Mouse (Mus musculus) heart, embryonic 13.5 days (tissue): ENCODE measurements around the gene Lbh. TPM values are rescaled to one million over a fixed set of nuclear protein-coding genes. Genes with fewer than 3 reads are reported as not detected.

Experiments
- ATAC-seq: fragments of 200-750 bp; cut with Nextera tagmentation; 2 replicates; pipeline ENCODE4 v1.8.0; 2017; ENCODE audit warnings: moderate TSS enrichment; ENCODE audit not compliant: insufficient number of reproducible peaks, low FRiP score, low TSS enrichment; ENCODE audit errors: extremely low read depth
- H3K27ac ChIP-seq: fragments of 300-500 bp; sonication (generic); replicated peaks from 2 replicates; pipeline ENCODE4 v1.5.1; 2015; ENCODE audit warnings: moderate library complexity, mild to moderate bottlenecking, inconsistent platforms
- H3K27me3 ChIP-seq: fragments of 300-500 bp; sonication (generic); replicated peaks from 2 replicates; pipeline ENCODE4 v1.6.1; 2015; ENCODE audit warnings: mild to moderate bottlenecking, inconsistent platforms
- H3K36me3 ChIP-seq: fragments of 300-500 bp; sonication (generic); 2 replicates; pipeline ENCODE4 v1.6.1; 2015; ENCODE audit warnings: mild to moderate bottlenecking, inconsistent platforms
- H3K4me1 ChIP-seq: fragments of 300-500 bp; sonication (generic); 2 replicates; pipeline ENCODE4 v1.6.1; 2015; ENCODE audit warnings: inconsistent platforms
- H3K4me2 ChIP-seq: fragments of 300-500 bp; sonication (generic); 2 replicates; pipeline ENCODE4 v1.6.1; 2015; ENCODE audit warnings: inconsistent platforms, mild to moderate bottlenecking, moderate library complexity
- H3K4me3 ChIP-seq: fragments of 300-500 bp; sonication (generic); 2 replicates; pipeline ENCODE4 v1.5.1; 2015; ENCODE audit warnings: moderate library complexity, mild to moderate bottlenecking, inconsistent platforms
- H3K9ac ChIP-seq: fragments of 300-500 bp; sonication (generic); 2 replicates; pipeline ENCODE4 v1.6.1; 2015; ENCODE audit warnings: inconsistent platforms, mild to moderate bottlenecking, moderate library complexity
- H3K9me3 ChIP-seq: fragments of 300-500 bp; sonication (generic); 2 replicates; pipeline ENCODE4 v1.6.1; 2016; ENCODE audit warnings: inconsistent platforms
- WGBS: fragments of 180-500 bp; shearing (Covaris S2); methylation state at CpG from one replicate; pipeline ENCODE4 v1.1.7; 2015; ENCODE audit warnings: mixed read lengths; 5-methylcytosine and 5-hydroxymethylcytosine counted together
- polyA plus RNA-seq: library from polyadenylated mRNA; unstranded; fragments of >200 nt; fragmentation: Nextera tagmentation; extraction: Ambion mirVana; gene quantifications from 2 replicates; pipeline ENCODE4 v1.2.1, GENCODE M21; 2015

Lbh gene
- polyA plus RNA-seq, 1 experiment from 2014 or later, result 25.6 TPM

DNA sequence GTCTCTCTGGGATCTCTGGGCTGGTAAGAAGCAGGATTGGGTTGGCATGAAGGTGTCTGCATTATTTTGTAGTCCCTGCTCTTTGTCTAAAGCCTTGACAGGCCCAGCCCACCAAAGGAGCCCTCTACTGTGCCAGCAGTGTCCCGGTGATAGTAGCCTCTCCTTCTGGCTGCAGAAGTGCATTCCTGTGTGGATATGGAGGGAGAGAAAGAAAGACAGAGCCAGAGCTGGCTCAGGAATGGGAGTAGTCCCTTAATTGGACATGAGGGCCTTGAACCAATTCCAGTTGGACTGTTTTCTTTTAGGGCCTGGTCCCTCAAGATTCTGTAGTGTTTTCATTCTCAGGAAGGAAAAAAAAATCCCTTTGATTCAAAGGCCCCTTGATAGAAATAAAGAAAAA, 6.4 kb upstream of the Lbh start:
- ATAC-seq, result no peak; the same call in 1 of the 2 replicates
- H3K4me1 ChIP-seq, result peaks cover 39% of the 10 kb centered on the region
- no peak overlapping the region for H3K4me2 ChIP-seq
- WGBS, result 8% methylated on average over 1 of the region's 1 CpGs
- no peaks in the 10 kb centered on the region for H3K36me3 ChIP-seq
- no peak overlapping the region for H3K4me3 ChIP-seq
- peak overlapping the region; percentile 76 for H3K27ac ChIP-seq
- no peaks in the 10 kb centered on the region for H3K9me3 ChIP-seq
- no peak overlapping the region for H3K9ac ChIP-seq
- H3K27me3 ChIP-seq, result no peaks in the 10 kb centered on the region

DNA sequence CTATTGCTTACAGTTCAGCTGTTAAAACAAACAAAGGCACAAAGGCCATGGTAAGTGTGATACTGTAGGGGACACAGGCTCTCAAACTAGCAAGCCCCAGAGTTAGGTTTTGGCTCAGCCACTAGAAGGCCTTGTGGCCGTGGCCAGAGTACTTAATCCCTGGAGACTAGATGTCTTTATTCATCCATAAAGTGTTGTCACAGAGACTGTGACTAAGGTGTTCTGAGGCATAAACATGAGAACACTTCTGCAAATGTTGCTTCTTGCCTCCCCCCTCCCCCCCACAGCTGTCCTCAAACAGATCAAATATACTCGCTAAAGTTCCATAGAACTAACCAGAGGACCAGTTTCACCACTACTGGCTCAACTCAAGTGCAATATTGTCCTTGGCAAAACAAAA, 4.0 kb upstream of the Lbh start:
- peaks cover 41% of the 10 kb centered on the region for H3K4me1 ChIP-seq
- H3K27me3 ChIP-seq, result no peaks in the 10 kb centered on the region
- H3K4me2 ChIP-seq, result no peak overlapping the region
- 80% methylated on average over 2 of the region's 2 CpGs for WGBS
- H3K36me3 ChIP-seq, result no peaks in the 10 kb centered on the region
- no peak for ATAC-seq
- H3K4me3 ChIP-seq, result no peak overlapping the region
- 0 out of 2 replicates have a peak overlapping the region, but pooled peaks have one; percentile 24 for H3K27ac ChIP-seq
- no peak overlapping the region for H3K9ac ChIP-seq
- H3K9me3 ChIP-seq, result no peaks in the 10 kb centered on the region

DNA sequence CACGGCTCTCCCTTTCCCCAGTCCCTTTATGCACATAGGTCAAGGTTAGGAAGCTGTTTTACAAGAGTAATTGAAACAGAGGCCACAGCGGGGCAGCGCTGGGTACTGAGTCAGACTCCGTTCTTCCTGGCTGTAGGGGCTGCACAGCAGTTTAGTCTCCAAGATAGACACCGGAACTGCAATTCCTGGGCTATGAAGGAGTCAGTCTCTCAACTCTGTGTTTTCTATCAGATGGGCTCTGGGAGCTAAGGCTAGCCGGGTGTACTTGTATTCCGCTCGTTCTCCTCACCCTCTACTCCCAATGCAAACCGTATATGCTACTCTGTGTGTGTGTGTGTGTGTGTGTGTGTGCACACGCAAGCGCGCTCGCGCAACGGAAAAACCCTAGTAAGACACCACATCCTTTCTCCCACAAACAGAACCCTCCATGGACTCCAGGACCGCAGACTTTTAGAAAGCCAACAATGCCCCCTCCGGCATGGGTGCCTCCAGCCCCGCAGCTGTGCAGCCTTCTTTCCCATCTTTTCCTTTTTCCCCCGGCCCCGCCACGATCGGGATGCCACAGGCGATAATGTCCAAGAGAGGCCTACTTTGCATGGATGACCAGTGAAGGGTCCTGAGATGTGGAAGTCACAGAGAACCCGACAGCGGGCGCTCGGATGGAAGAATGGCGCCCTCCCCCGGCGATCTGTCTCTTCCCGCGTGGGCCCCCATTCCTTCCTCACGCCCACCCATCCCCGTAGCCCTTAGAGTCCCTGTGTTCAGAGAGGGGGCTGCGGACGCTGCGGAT, 669 bp upstream of the Lbh start:
- Histone ChIP-seq H3K4me3 (peak overlapping the region; percentile 68), H3K27ac (peak overlapping the region; percentile 97), H3K4me2 (peak overlapping the region; percentile 94), H3K4me1 (peaks cover 44% of the 10 kb centered on the region), H3K9ac (peak overlapping the region; percentile 100), H3K36me3 (peaks cover 17% of the 10 kb centered on the region), H3K27me3 (no peaks in the 10 kb centered on the region), H3K9me3 (no peaks in the 10 kb centered on the region)
- 2% methylated on average over 37 of the region's 37 CpGs for WGBS
- ATAC-seq, result peak; percentile 6; the same call in 1 of the 2 replicates

- WGBS, result under 1% methylated on average over 54 of the region's 54 CpGs
- H3K9me3 ChIP-seq, result no peaks in the 10 kb centered on the region
- H3K9ac ChIP-seq, result peak overlapping the region; percentile 100
- peaks cover 45% of the 10 kb centered on the region for H3K4me1 ChIP-seq
- peak overlapping the region; percentile 97 for H3K27ac ChIP-seq
- peaks cover 32% of the 10 kb centered on the region for H3K36me3 ChIP-seq
- no peaks in the 10 kb centered on the region for H3K27me3 ChIP-seq
- H3K4me2 ChIP-seq, result peak overlapping the region; percentile 94
- peak overlapping the region; percentile 68 for H3K4me3 ChIP-seq
- no peak for ATAC-seq
Measured at GRCm38 (mm10) chr17:72918571-72919541, 751 bp downstream of the Lbh start.

- Histone ChIP-seq H3K27me3 (no peaks in the 10 kb centered on the region), H3K27ac (peak overlapping the region; percentile 97), H3K9ac (peak overlapping the region; percentile 100), H3K4me3 (peak overlapping the region; percentile 68), H3K9me3 (no peaks in the 10 kb centered on the region), H3K4me2 (peak overlapping the region; percentile 94), H3K4me1 (peaks cover 53% of the 10 kb centered on the region), H3K36me3 (peaks cover 40% of the 10 kb centered on the region)
- no peak for ATAC-seq
- WGBS, result 6% methylated on average over 3 of the region's 3 CpGs
Measured at GRCm38 (mm10) chr17:72919641-72920040, 1.5 kb downstream of the Lbh start.

DNA sequence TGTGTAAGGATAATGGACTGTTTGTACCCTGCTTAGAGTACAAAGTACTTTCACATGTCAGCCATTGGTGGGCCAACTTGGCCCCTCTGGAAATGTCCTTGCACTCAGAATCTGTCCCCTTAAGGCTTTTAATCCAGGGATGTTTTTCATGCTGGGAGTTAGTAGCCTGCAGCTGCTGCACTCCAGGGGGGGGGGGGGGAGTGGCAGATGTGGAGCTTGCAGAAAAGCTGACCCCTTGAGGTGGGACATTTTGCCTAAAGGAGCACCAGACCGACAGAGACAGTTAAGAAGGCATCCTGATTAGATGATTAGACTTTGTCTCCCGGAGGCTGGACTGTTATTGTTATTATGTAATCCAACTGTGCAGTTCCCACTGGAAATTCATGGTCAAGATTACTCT, 2.3 kb downstream of the Lbh start:
- H3K9me3 ChIP-seq, result no peaks in the 10 kb centered on the region
- H3K4me2 ChIP-seq, result peak overlapping the region; percentile 94
- H3K27me3 ChIP-seq, result no peaks in the 10 kb centered on the region
- ATAC-seq, result no peak
- peak overlapping the region; percentile 68 for H3K4me3 ChIP-seq
- H3K9ac ChIP-seq, result peak overlapping the region; percentile 100
- peaks cover 47% of the 10 kb centered on the region for H3K36me3 ChIP-seq
- peaks cover 61% of the 10 kb centered on the region for H3K4me1 ChIP-seq
- H3K27ac ChIP-seq, result peak overlapping the region; percentile 87
- 0% methylated on average over 2 of the region's 2 CpGs for WGBS

DNA sequence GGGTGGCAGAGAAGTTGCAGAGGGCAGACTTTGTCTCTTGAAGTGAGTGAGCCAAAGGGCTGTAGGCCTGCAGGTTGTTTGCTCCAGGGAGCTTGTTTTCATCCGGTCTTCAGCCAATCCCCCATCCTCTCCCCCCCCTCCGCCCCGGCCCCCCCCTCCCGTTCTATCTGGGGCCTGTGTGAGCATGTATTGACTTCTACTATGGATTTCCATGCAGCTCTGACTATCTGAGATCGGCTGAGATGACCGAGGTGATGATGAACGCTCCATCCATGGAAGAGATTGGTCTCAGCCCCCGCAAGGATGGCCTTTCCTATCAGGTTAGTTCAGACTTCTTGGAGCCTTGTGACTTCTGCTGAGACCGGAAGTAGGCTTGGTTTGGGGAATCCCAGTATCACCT, 2.9 kb downstream of the Lbh start:
- Histone ChIP-seq H3K9me3 (no peaks in the 10 kb centered on the region), H3K4me2 (peak overlapping the region; percentile 94), H3K4me1 (peaks cover 67% of the 10 kb centered on the region), H3K27me3 (no peaks in the 10 kb centered on the region), H3K9ac (peak overlapping the region; percentile 100), H3K36me3 (peaks cover 53% of the 10 kb centered on the region), H3K4me3 (peak overlapping the region; percentile 68), H3K27ac (peak overlapping the region; percentile 87)
- WGBS, result 24% methylated on average over 8 of the region's 9 CpGs
- no peak for ATAC-seq

GRCm38 (mm10) chr17:72922206-72922605, 4.1 kb downstream of the Lbh start:
- H3K27me3 ChIP-seq, result no peaks in the 10 kb centered on the region
- WGBS, result 39% methylated on average over 5 of the region's 5 CpGs
- H3K4me3 ChIP-seq, result peak overlapping the region; percentile 68
- no peaks in the 10 kb centered on the region for H3K9me3 ChIP-seq
- H3K27ac ChIP-seq, result peak overlapping the region; percentile 87
- ATAC-seq, result no peak
- H3K4me1 ChIP-seq, result peaks cover 71% of the 10 kb centered on the region
- peaks cover 65% of the 10 kb centered on the region for H3K36me3 ChIP-seq
- H3K4me2 ChIP-seq, result peak overlapping the region; percentile 94
- peak overlapping the region; percentile 100 for H3K9ac ChIP-seq

DNA sequence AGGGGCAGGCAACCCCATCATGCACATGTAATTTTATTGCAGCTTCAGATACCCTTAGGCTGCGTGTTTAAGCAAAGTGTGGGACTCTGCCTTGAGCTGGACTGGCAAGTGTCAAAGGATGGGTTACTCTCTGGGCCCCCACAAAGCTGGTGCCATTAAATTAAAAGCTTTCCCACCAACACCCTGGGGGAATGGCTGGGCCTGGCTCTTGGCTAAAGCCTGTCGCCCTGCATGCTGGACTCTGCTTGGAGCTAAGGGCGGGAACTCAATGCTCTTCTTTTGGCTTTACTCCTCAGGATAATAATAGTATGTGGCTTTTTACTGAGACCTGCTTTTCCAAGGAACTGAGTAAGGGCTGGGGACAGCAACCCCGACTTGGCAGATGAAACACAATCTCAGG, 5.2 kb downstream of the Lbh start:
- H3K9ac ChIP-seq, result peak overlapping the region; percentile 100
- whole genome bisulfite sequencing, result 45% methylated on average over 4 of the region's 4 CpGs
- peak overlapping the region; percentile 68 for H3K4me3 ChIP-seq
- ATAC-seq, result no peak
- peaks cover 74% of the 10 kb centered on the region for H3K36me3 ChIP-seq
- H3K27me3 ChIP-seq, result no peaks in the 10 kb centered on the region
- H3K4me2 ChIP-seq, result peak overlapping the region; percentile 94
- no peaks in the 10 kb centered on the region for H3K9me3 ChIP-seq
- H3K27ac ChIP-seq, result peak overlapping the region; percentile 87
- peaks cover 74% of the 10 kb centered on the region for H3K4me1 ChIP-seq

- ATAC-seq, result no peak
- peaks cover 84% of the 10 kb centered on the region for H3K4me1 ChIP-seq
Measured at GRCm38 (mm10) chr17:72924295-72924694, 6.2 kb downstream of the Lbh start.

GRCm38 (mm10) chr17:72925111-72925510, 7.0 kb downstream of the Lbh start:
- peak overlapping the region; percentile 100 for H3K9ac ChIP-seq
- peak overlapping the region; percentile 87 for H3K27ac ChIP-seq
- H3K36me3 ChIP-seq, result peaks cover 91% of the 10 kb centered on the region
- no peak for ATAC-seq
- peaks cover 87% of the 10 kb centered on the region for H3K4me1 ChIP-seq
- 68% methylated on average over 6 of the region's 6 CpGs for WGBS
- H3K4me2 ChIP-seq, result peak overlapping the region; percentile 94
- H3K4me3 ChIP-seq, result peak overlapping the region; percentile 68
- H3K27me3 ChIP-seq, result no peaks in the 10 kb centered on the region
- H3K9me3 ChIP-seq, result no peaks in the 10 kb centered on the region

More at GRCm38 (mm10) chr17:72924295-72924694, 6.2 kb downstream of the Lbh start:
- Histone ChIP-seq H3K9ac (peak overlapping the region; percentile 100), H3K9me3 (no peaks in the 10 kb centered on the region), H3K27ac (peak overlapping the region; percentile 87), H3K36me3 (peaks cover 84% of the 10 kb centered on the region), H3K4me2 (peak overlapping the region; percentile 94), H3K4me3 (peak overlapping the region; percentile 68), H3K27me3 (no peaks in the 10 kb centered on the region)
- 35% methylated on average over 8 of the region's 8 CpGs for WGBS
